Mouse (Mus musculus): Measurements from ENCODE around the gene Map3k7cl. TPM values are rescaled to one million over a fixed set of nuclear protein-coding genes. Genes with fewer than 3 reads are reported as not detected.

The Map3k7cl gene
- not detected in 2 replicates for polyA plus RNA-seq (2015; fragmentation: Nextera tagmentation; extraction: Ambion mirVana)

DNA sequence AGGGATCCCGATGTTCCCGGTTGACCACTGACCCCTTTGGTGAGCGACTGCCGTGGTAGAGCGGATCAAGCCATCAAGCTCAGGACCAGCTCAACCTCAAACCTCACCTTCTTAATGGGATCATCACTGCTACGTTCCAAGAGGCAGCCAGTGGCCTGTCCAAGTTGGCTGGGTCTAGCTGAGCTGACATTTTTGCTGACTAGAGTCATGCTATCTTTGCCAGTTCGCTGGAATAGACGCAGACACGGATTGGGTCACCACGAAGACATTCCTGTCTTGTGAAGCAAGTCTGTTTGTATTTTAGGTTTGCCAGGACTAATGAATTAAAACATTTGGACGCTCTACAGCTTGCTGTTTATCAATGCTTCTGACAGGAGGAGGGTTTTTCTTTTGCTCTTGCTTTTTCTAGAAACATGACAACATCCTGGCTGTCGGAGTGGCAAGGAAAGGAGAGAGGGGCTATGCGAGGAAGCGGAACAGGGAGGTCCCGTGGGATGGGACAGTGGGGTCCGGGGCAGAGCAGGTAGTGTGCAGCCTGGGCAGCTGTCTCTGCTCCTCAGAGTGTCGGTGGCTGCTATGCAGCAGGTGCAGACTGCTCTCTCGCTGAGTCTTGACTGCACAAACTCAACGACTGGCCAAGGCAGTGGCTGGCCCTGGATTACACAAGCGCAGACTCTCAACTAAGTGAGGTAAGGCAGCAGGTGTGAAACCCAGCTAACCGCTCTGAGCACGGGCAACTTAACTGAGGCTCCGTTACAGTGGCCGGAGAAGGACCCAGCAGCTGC is at the start of gene Map3k7cl:
Map3k7cl (plus strand) TSS at position 424 of the 785 bp plus-strand sequence.
- Histone ChIP-seq H3K4me1 (replicated peaks) (no peaks in the 10 kb centered on the region), H3K27me3 (no peaks in the 10 kb centered on the region), H3K9me3 (replicated peaks) (no peaks in the 10 kb centered on the region), H3K4me2 (no peak within 1 kb of the TSS), H3K27ac (no peak within 1 kb of the TSS), H3K9ac (no peak within 1 kb of the TSS), H3K36me3 (no peaks in the 10 kb centered on the region), H3K4me3 (replicated peaks) (no peak within 1 kb of the TSS)
- DNase-seq (no peak), ATAC-seq (ENCODE audit: low read depth) (no peak)
- WGBS (ENCODE audit: insufficient replicate concordance) = 72% methylated on average over 24 of the region's 24 CpGs

DNA sequence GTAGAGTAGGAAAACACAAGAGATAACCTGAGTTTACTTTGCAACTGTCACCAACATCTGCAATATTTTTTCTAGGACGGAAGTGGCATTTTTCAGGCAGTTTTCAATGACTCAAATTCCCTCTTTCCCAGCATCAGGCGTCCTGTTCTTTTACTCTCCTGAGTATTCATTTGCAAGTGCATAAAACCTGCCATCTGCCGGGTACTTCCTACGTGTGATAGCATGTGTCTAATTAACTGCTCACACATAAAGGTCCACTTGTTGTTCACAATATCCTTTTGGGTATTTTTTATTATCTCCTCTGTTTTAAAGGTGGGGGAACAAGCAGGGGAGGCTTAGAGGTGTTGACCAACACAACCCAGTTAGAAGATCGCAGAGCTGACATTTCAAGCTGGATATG is 41.4 kb upstream of the Map3k7cl start:
- no peak overlapping the region for H3K9ac ChIP-seq
- H3K27me3 ChIP-seq = no peaks in the 10 kb centered on the region
- H3K4me1 ChIP-seq (replicated peaks) = 0 out of 2 replicates have a peak, but pooled peaks cover 4% of the 10 kb centered on the region
- H3K27ac ChIP-seq = no peak overlapping the region
- H3K36me3 ChIP-seq = no peaks in the 10 kb centered on the region
- ATAC-seq (ENCODE audit: low read depth) (no peak), DNase-seq (no peak)
- H3K4me2 ChIP-seq = no peak overlapping the region
- H3K4me3 ChIP-seq (replicated peaks) = no peak overlapping the region
- 65% methylated on average over 5 of the region's 5 CpGs for WGBS (ENCODE audit: insufficient replicate concordance)
- no peaks in the 10 kb centered on the region for H3K9me3 ChIP-seq (replicated peaks)

DNA sequence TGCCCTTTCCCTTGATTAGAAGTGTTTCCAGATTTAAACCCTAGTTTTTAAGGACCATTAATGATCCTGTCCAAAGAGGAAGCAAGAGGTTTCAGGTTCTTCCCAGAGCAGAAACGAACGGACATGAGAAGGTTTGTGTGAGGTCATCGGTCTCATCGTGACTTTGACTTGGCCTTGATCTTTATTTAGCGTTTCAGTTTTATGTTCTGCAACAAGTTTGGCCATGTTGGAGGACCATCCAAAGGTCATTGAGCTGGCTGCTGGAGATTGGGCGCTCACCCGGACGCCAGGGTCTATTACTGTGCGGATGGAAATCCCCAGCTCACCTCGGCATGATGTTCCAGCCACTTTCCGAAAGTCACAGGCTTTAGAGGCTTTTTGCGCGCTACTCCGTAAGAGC is 40.8 kb upstream of the Map3k7cl start:
- Histone ChIP-seq H3K4me2 (no peak overlapping the region), H3K4me3 (replicated peaks) (no peak overlapping the region), H3K9me3 (replicated peaks) (no peaks in the 10 kb centered on the region), H3K27ac (no peak overlapping the region), H3K4me1 (replicated peaks) (0 out of 2 replicates have a peak, but pooled peaks cover 3% of the 10 kb centered on the region), H3K27me3 (no peaks in the 10 kb centered on the region), H3K9ac (no peak overlapping the region), H3K36me3 (no peaks in the 10 kb centered on the region)
- DNase-seq (no peak), ATAC-seq (ENCODE audit: low read depth) (no peak)
- 80% methylated on average over 14 of the region's 14 CpGs for WGBS (ENCODE audit: insufficient replicate concordance)

DNA sequence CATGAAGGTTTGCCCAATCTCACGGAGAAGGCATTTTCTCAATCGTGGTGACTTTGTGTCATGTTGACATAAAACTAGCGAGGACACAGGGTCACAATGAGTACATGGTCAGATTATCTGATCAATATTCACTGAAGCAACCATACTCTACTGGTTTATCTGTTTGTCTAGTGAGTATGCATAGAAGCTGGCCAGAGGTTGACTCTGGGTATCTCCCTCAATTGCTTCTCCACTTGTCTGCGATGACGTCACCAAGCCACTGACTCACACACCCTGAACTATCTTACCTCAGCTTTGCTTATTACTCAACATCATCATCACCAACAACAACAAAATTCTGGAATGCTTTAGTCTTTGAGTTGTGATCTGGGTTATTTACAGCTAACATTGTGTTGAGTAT is 28.9 kb upstream of the Map3k7cl start:
- Histone ChIP-seq H3K36me3 (no peaks in the 10 kb centered on the region), H3K4me3 (replicated peaks) (no peak overlapping the region), H3K9ac (no peak overlapping the region), H3K4me2 (no peak overlapping the region), H3K4me1 (replicated peaks) (no peaks in the 10 kb centered on the region), H3K27me3 (no peaks in the 10 kb centered on the region), H3K27ac (no peak overlapping the region), H3K9me3 (replicated peaks) (no peaks in the 10 kb centered on the region)
- 57% methylated on average over 5 of the region's 5 CpGs for WGBS (ENCODE audit: insufficient replicate concordance)
- ATAC-seq (ENCODE audit: low read depth) = peak; percentile 61
- no peak for DNase-seq

DNA sequence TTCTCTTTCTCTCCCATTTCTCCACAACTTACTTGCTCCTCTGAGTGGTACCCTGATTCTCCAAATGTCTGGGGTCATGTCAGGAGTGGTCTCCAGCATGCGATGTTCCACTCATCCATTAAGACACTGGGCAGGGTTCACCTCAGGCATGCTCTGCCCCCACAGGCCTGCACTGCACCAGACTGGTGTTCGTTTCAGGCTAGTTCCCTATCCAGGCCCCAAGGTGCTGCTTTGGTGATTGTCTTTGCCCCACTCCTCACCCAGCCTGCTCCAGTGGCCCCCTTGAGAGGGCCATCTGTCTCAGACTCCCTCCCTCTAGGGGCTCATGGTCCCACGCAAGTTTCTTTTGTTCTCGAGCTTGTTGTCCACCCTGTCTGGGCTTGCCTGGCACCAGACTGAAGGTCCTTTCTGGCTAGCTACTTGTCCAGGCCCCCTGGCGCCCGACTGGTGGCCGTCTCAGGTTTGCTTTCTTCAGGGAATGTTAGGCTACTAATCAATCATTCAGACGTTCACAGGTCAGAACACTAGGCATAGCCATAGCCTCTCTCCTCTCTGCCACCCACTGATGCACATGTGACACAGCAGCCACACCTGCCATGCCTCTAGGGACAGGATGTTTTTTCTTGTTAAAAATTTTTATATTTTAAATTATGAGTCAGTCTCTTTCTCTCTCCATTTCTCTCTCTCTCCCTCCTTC is 25.4 kb upstream of the Map3k7cl start:
- 63% methylated on average over 8 of the region's 8 CpGs for WGBS (ENCODE audit: insufficient replicate concordance)
- H3K4me1 ChIP-seq (replicated peaks) = no peaks in the 10 kb centered on the region
- no peaks in the 10 kb centered on the region for H3K27me3 ChIP-seq
- H3K9ac ChIP-seq = no peak overlapping the region
- ATAC-seq (ENCODE audit: low read depth) = no peak
- H3K36me3 ChIP-seq = no peaks in the 10 kb centered on the region
- no peak overlapping the region for H3K4me3 ChIP-seq (replicated peaks)
- no peak overlapping the region for H3K4me2 ChIP-seq
- no peaks in the 10 kb centered on the region for H3K9me3 ChIP-seq (replicated peaks)
- DNase-seq = no peak
- no peak overlapping the region for H3K27ac ChIP-seq

DNA sequence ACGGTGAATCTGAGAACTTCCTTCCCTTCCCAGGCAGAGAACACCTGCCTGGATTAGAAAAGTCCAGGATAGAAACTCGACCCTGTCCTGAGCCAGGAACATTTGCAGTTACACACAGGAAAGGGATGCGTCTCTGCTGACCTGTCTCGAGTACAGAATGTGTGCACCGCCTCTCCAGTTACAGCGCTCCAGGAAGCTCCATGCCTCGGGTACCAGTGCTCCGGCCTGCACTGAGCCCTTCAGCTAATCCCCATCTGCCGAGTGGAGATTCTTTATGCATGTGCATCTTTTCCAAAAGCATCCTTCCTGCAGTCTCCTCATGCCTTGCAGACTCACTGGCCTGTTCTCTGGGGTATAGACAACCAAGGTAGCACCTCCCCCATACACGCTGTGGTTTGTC is 24.4 kb upstream of the Map3k7cl start:
- Histone ChIP-seq H3K36me3 (no peaks in the 10 kb centered on the region), H3K9ac (no peak overlapping the region), H3K4me3 (replicated peaks) (no peak overlapping the region), H3K9me3 (replicated peaks) (no peaks in the 10 kb centered on the region), H3K4me1 (replicated peaks) (no peaks in the 10 kb centered on the region), H3K4me2 (no peak overlapping the region), H3K27ac (no peak overlapping the region), H3K27me3 (no peaks in the 10 kb centered on the region)
- ATAC-seq (ENCODE audit: low read depth) = no peak
- 60% methylated on average over 10 of the region's 10 CpGs for WGBS (ENCODE audit: insufficient replicate concordance)
- no peak for DNase-seq

DNA sequence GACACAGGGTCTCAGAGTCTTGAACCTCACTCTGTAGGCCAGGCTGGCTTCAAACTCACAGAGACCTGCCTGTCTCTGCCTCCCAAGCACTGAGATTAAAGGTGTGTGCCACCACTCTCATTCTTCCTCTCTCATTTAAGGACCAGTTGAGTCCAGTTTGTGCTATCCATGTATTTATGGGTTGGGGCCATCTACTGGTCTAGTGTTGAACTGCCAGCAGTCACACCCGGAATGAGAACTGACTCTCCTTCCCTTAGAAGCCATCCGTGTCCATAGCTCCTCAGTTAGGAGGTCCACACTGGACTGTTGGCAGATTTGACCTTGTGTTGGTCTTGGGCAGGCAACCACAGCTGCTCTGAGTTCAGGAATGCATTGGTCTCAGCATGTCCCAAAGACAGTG is 4.8 kb upstream of the Map3k7cl start:
- ATAC-seq (ENCODE audit: low read depth) = no peak
- no peak overlapping the region for H3K27ac ChIP-seq
- no peak overlapping the region for H3K4me2 ChIP-seq
- H3K4me3 ChIP-seq (replicated peaks) = no peak overlapping the region
- no peaks in the 10 kb centered on the region for H3K4me1 ChIP-seq (replicated peaks)
- H3K9me3 ChIP-seq (replicated peaks) = no peaks in the 10 kb centered on the region
- DNase-seq = no peak
- H3K27me3 ChIP-seq = no peaks in the 10 kb centered on the region
- WGBS (ENCODE audit: insufficient replicate concordance) = 31% methylated on average over 2 of the region's 2 CpGs
- no peaks in the 10 kb centered on the region for H3K36me3 ChIP-seq
- H3K9ac ChIP-seq = no peak overlapping the region

GRCm38 (mm10) chr16:87556320-87556719 is 3.2 kb downstream of the Map3k7cl start:
- ATAC-seq (ENCODE audit: low read depth) (no peak), DNase-seq (no peak)
- 59% methylated on average over 8 of the region's 8 CpGs for WGBS (ENCODE audit: insufficient replicate concordance)
- H3K27me3 ChIP-seq = no peaks in the 10 kb centered on the region
- H3K9ac ChIP-seq = no peak overlapping the region
- H3K4me1 ChIP-seq (replicated peaks) = no peaks in the 10 kb centered on the region
- no peak overlapping the region for H3K4me2 ChIP-seq
- H3K4me3 ChIP-seq (replicated peaks) = no peak overlapping the region
- H3K36me3 ChIP-seq = no peaks in the 10 kb centered on the region
- no peaks in the 10 kb centered on the region for H3K9me3 ChIP-seq (replicated peaks)
- no peak overlapping the region for H3K27ac ChIP-seq

- H3K4me3 ChIP-seq (replicated peaks) = no peak overlapping the region
- WGBS (ENCODE audit: insufficient replicate concordance) = 70% methylated on average over 4 of the region's 4 CpGs
- no peak overlapping the region for H3K9ac ChIP-seq
- no peak overlapping the region for H3K4me2 ChIP-seq
- DNase-seq = no peak
- H3K36me3 ChIP-seq = no peaks in the 10 kb centered on the region
- H3K9me3 ChIP-seq (replicated peaks) = no peaks in the 10 kb centered on the region
- no peak overlapping the region for H3K27ac ChIP-seq
- no peaks in the 10 kb centered on the region for H3K27me3 ChIP-seq
- ATAC-seq (ENCODE audit: low read depth) = no peak
- no peaks in the 10 kb centered on the region for H3K4me1 ChIP-seq (replicated peaks)
Observed at GRCm38 (mm10) chr16:87561501-87561900, 8.4 kb downstream of the Map3k7cl start.

DNA sequence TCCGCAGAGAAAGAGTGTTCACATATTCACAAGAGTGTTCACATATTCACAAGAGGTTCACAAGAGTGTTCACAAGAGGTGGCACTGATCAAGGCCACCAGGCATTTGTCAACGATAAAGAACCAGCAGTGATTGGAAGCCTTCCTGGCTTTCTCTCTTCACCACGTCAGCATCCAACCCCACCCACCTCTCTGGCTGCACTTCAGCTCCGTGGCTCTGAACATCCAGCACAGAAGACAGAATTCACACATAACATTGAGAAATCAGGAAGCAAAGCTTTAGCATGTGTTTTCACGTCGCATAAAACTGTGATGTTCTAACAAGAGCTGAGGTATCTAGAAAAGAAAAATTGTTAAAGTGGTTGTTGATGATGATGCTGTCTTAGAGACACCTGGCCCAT is 10.4 kb downstream of the Map3k7cl start:
- no peak overlapping the region for H3K4me2 ChIP-seq
- ATAC-seq (ENCODE audit: low read depth) = no peak
- no peak for DNase-seq
- no peaks in the 10 kb centered on the region for H3K9me3 ChIP-seq (replicated peaks)
- WGBS (ENCODE audit: insufficient replicate concordance) = 62% methylated on average over 6 of the region's 6 CpGs
- H3K27ac ChIP-seq = no peak overlapping the region
- no peaks in the 10 kb centered on the region for H3K4me1 ChIP-seq (replicated peaks)
- H3K4me3 ChIP-seq (replicated peaks) = no peak overlapping the region
- H3K9ac ChIP-seq = no peak overlapping the region
- H3K27me3 ChIP-seq = no peaks in the 10 kb centered on the region
- H3K36me3 ChIP-seq = no peaks in the 10 kb centered on the region

DNA sequence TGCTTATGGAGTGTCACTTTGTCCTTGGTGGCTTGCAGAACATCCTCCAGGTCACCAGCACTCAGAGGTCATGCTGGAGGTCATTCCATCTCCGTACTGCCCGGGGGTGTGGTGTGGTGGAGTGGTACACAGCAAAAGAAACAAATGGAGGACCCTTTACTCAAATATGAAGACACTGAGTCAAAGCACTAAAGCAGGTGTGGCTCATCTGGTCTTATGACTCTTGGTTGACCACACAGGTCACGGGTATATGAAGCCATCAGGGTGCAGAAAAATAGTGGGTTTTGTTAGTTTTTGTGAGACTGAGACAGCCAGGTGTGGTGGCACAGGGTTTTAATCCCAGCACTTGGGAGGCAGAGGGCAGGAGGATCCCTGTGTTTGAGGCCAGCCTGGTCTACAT is 11.4 kb downstream of the Map3k7cl start:
- DNase-seq (no peak), ATAC-seq (ENCODE audit: low read depth) (no peak)
- Histone ChIP-seq H3K4me1 (replicated peaks) (no peaks in the 10 kb centered on the region), H3K27ac (no peak overlapping the region), H3K9ac (no peak overlapping the region), H3K36me3 (no peaks in the 10 kb centered on the region), H3K4me3 (replicated peaks) (no peak overlapping the region), H3K9me3 (replicated peaks) (no peaks in the 10 kb centered on the region), H3K4me2 (no peak overlapping the region), H3K27me3 (no peaks in the 10 kb centered on the region)
- 51% methylated on average over 3 of the region's 3 CpGs for WGBS (ENCODE audit: insufficient replicate concordance)

- ATAC-seq (ENCODE audit: low read depth) (no peak), DNase-seq (no peak)
- Histone ChIP-seq H3K27ac (no peak overlapping the region), H3K4me2 (no peak overlapping the region), H3K27me3 (no peaks in the 10 kb centered on the region), H3K9ac (no peak overlapping the region), H3K36me3 (no peaks in the 10 kb centered on the region), H3K9me3 (replicated peaks) (no peaks in the 10 kb centered on the region), H3K4me3 (replicated peaks) (no peak overlapping the region), H3K4me1 (replicated peaks) (no peaks in the 10 kb centered on the region)
- 68% methylated on average over 13 of the region's 13 CpGs for WGBS (ENCODE audit: insufficient replicate concordance)
Observed at GRCm38 (mm10) chr16:87567572-87567971, 14.4 kb downstream of the Map3k7cl start.
